ENCODE assay signal across 8 mouse cellular contexts in the genomic region with DNA sequence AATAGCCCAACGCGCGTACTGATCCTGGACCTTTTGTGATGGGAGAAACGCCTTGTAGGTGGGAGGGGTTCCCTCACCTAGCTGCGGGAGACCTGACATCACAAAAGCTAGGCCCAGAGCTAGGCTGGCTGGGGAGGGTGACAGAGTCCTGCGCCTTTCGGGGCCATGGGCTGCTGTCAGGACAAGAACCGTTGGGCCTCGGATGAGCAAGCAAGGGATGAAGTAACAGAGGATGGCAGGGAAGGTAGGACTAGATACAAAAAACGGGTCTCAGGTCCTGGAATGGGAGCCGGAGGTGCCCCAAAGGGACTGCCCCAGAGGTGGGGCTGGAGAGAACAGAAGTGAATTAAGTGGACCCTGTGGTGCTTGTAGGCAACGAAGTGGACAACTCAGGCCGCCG. TPM values are rescaled to one million over a fixed set of nuclear protein-coding genes. Genes with fewer than 3 reads are reported as not detected.
A peak's percentile ranks its signal among the peaks of the same experiment; 100 is the strongest.
DNase-seq lines count a peak whose midpoint lies in the region; ATAC-seq and TF ChIP-seq lines count a peak whose summit lies in the region.

A gene (plus strand): TSS at position 116 of the 400 bp plus-strand sequence.

- H3K4me2 ChIP-seq in forebrain, postnatal 0 days (ENCODE audit: low read depth) = peak within 1 kb of the TSS; percentile 89
- H3K4me2 ChIP-seq in liver, embryonic 14.5 days (ENCODE audit: low read depth) = peak within 1 kb of the TSS; percentile 64

- no peak for TF ChIP-seq EP300 in liver, embryonic 14.5 days (IDR thresholded peaks at IDR 0.05; ENCODE audit: low read depth)

- TF ChIP-seq CTCF in G1E (IDR thresholded peaks at IDR 0.05; ENCODE audit: low read depth, low read length) = no peak
- TF ChIP-seq CTCF in forebrain, postnatal 0 days (IDR thresholded peaks at IDR 0.05; ENCODE audit: low read depth) = no peak
- no peak for TF ChIP-seq CTCF in liver, embryonic 14.5 days (IDR thresholded peaks at IDR 0.05; ENCODE audit: low read depth)

- 65% methylated on average over 14 of the region's 14 CpGs for WGBS in heart, embryonic 10.5 days
- WGBS in forebrain, postnatal 0 days = 68% methylated on average over 14 of the region's 14 CpGs
- WGBS in liver, embryonic 14.5 days (ENCODE audit: insufficient replicate concordance) = 74% methylated on average over 14 of the region's 14 CpGs

- no peak for DNase-seq in heart, embryonic 10.5 days (ENCODE audit: low spot score)
- no peak for DNase-seq in heart, adult 8-10 months (ENCODE audit: low spot score)
- no peak for DNase-seq in G1E (ENCODE audit: low spot score)
- no peak for DNase-seq in forebrain, postnatal 0 days
- DNase-seq in liver, embryonic 14.5 days (ENCODE audit: low read depth in 3 of 3, low spot score in 3 of 3) = no peak
- DNase-seq in testis, postnatal 14 days (ENCODE audit: low spot score) = peak; percentile 33
- DNase-seq in right cerebral cortex, adult 18-20 months = no peak
- DNase-seq in urinary bladder, postnatal 25 days (ENCODE audit: low spot score) = no peak

- ATAC-seq in G1E (ENCODE audit: extremely low read depth, insufficient number of reproducible peaks, low FRiP score, poor library complexity, severe bottlenecking) = no peak
- no peak for ATAC-seq in forebrain, postnatal 0 days
- no peak for ATAC-seq in liver, embryonic 14.5 days (ENCODE audit: insufficient read depth)

- H3K27ac ChIP-seq in heart, embryonic 10.5 days = peak within 1 kb of the TSS; percentile 98
- peak within 1 kb of the TSS; percentile 95 for H3K27ac ChIP-seq in forebrain, postnatal 0 days (ENCODE audit: low read depth, low read length)
- H3K27ac ChIP-seq in liver, embryonic 14.5 days = peak within 1 kb of the TSS; percentile 88

- H3K9me3 ChIP-seq in heart, embryonic 10.5 days = no peaks in the 10 kb centered on the region
- no peaks in the 10 kb centered on the region for H3K9me3 ChIP-seq in G1E (replicated peaks)
- no peaks in the 10 kb centered on the region for H3K9me3 ChIP-seq in forebrain, postnatal 0 days (ENCODE audit: low read length)
- H3K9me3 ChIP-seq in liver, embryonic 14.5 days (ENCODE audit: control insufficient read depth, low read length) = no peaks in the 10 kb centered on the region

- peak within 1 kb of the TSS; percentile 65 for H3K9ac ChIP-seq in forebrain, postnatal 0 days
- H3K9ac ChIP-seq in liver, embryonic 14.5 days (replicated peaks) = peak within 1 kb of the TSS; percentile 97

- peaks cover 20% of the 10 kb centered on the region for H3K4me1 ChIP-seq in heart, embryonic 10.5 days
- peaks cover 60% of the 10 kb centered on the region for H3K4me1 ChIP-seq in G1E (ENCODE audit: insufficient read depth, low read depth, low read length)
- peaks cover 8% of the 10 kb centered on the region for H3K4me1 ChIP-seq in forebrain, postnatal 0 days (ENCODE audit: insufficient read depth)
- H3K4me1 ChIP-seq in liver, embryonic 14.5 days (replicated peaks; ENCODE audit: control insufficient read depth in 2 of 2, insufficient read depth in 2 of 2, low read length in 1 of 2) = peaks cover 9 to 15% of the 10 kb centered on the region in 2 experiments

- H3K36me3 ChIP-seq in heart, embryonic 10.5 days = peaks cover 64% of the 10 kb centered on the region
- peaks cover 77% of the 10 kb centered on the region for H3K36me3 ChIP-seq in G1E (replicated peaks)
- H3K36me3 ChIP-seq in forebrain, postnatal 0 days (ENCODE audit: insufficient read depth) = peaks cover 42% of the 10 kb centered on the region
- peaks cover 56% of the 10 kb centered on the region for H3K36me3 ChIP-seq in liver, embryonic 14.5 days (replicated peaks; ENCODE audit: control insufficient read depth, insufficient read depth, low read depth)

- H3K4me3 ChIP-seq in heart, embryonic 10.5 days = peak within 1 kb of the TSS; percentile 97
- H3K4me3 ChIP-seq in G1E (ENCODE audit: low read depth, low read length) = peak within 1 kb of the TSS; percentile 75
- H3K4me3 ChIP-seq in forebrain, postnatal 0 days (ENCODE audit: low read depth, low read length) = peak within 1 kb of the TSS; percentile 85
- peak within 1 kb of the TSS; percentile 85 to 99 for H3K4me3 ChIP-seq in liver, embryonic 14.5 days (ENCODE audit: insufficient read depth in 1 of 2, low read depth in 2 of 2, low read length in 2 of 2)

- no peaks in the 10 kb centered on the region for H3K27me3 ChIP-seq in heart, embryonic 10.5 days (ENCODE audit: insufficient read depth, poor library complexity, severe bottlenecking)
- no peaks in the 10 kb centered on the region for H3K27me3 ChIP-seq in G1E (ENCODE audit: insufficient read depth, low read length)
- no peaks in the 10 kb centered on the region for H3K27me3 ChIP-seq in forebrain, postnatal 0 days (ENCODE audit: insufficient read depth, low read length)
- H3K27me3 ChIP-seq in liver, embryonic 14.5 days (ENCODE audit: control insufficient read depth, insufficient read depth, low read length) = no peaks in the 10 kb centered on the region

RNA-seq across cellular contexts. Expression of the gene that starts here (rescaled TPM):
- polyA plus RNA-seq in heart, embryonic 10.5 days (2016; fragmentation: Nextera tagmentation; extraction: Ambion mirVana) = 1.6 and 2.1 TPM in 2 replicates
- total RNA-seq in heart, adult 8-10 months (2022) = not detected
- total RNA-seq in G1E (2014; fragmentation: Nextera tagmentation) (2.5 and 5.3 TPM in 2 replicates), G1E (2017) (3.3 and 4.5 TPM in 2 replicates)
- polyA plus RNA-seq in G1E (2012) = 0.81 and 0.99 TPM in 2 replicates
- total RNA-seq in forebrain, postnatal 0 days (2014; rRNA removed) = not detected in 2 replicates
- polyA plus RNA-seq in forebrain, postnatal 0 days (2015; fragmentation: Nextera tagmentation; extraction: Ambion mirVana) = 0.65 and 0.67 TPM in 2 replicates
- 0.65 and 0.78 TPM in 2 replicates for polyA plus RNA-seq in liver, embryonic 14.5 days (2012; rRNA removed)
- polyA plus RNA-seq in liver, embryonic 14.5 days (2014; fragmentation: Nextera tagmentation; extraction: Ambion mirVana) = 0.34 and 0.63 TPM in 2 replicates
